In genomic region chr19:38818766-38819426, GRCm38 (mm10) we compare ENCODE assay signal across 8 mouse cellular contexts. TPM values are rescaled to one million over a fixed set of nuclear protein-coding genes. Genes with fewer than 3 reads are reported as not detected.
DNase-seq lines count a peak whose midpoint lies in the region; ATAC-seq and TF ChIP-seq lines count a peak whose summit lies in the region.

Noc3l (minus strand) TSS chr19:38819237.

- H3K36me3 ChIP-seq in heart, embryonic 10.5 days = peaks cover 25% of the 10 kb centered on the region
- H3K36me3 ChIP-seq in kidney, embryonic 15.5 days = peaks cover 26% of the 10 kb centered on the region

- peak; percentile 97 for ATAC-seq in kidney, embryonic 15.5 days (replicated peaks; ENCODE audit: low FRiP score)
- ATAC-seq in monocyte, adult 5-6 weeks (replicated peaks; ENCODE audit: insufficient number of reproducible peaks, low FRiP score, low TSS enrichment, poor library complexity, severe bottlenecking) = peak; percentile 96

- H3K4me2 ChIP-seq in kidney, embryonic 15.5 days = peak within 1 kb of the TSS; percentile 79

- under 1% methylated on average over 38 of the region's 38 CpGs for WGBS in heart, embryonic 10.5 days
- under 1% methylated on average over 38 of the region's 38 CpGs for WGBS in kidney, embryonic 15.5 days

- DNase-seq in A20 (ENCODE audit: low read depth, low spot score) = peak; percentile 93
- peak; percentile 96 for DNase-seq in heart, embryonic 10.5 days (ENCODE audit: low spot score)
- DNase-seq in liver = peak; percentile 95
- DNase-seq in spleen, postnatal 4 days (ENCODE audit: low spot score in 2 of 2) = peak; percentile 96 to 99

- peaks cover 5% of the 10 kb centered on the region for H3K4me1 ChIP-seq in bone marrow macrophage, adult 2 months (ENCODE audit: control insufficient read depth, insufficient read depth, low read length)
- H3K4me1 ChIP-seq in embryonic fibroblast, embryonic 13.5 days (ENCODE audit: control insufficient read depth, insufficient read depth, low read length) = peaks cover 2% of the 10 kb centered on the region; the same call in 1 of the 2 replicates
- peaks cover 3% of the 10 kb centered on the region; the same call in 1 of the 2 replicates for H3K4me1 ChIP-seq in heart, embryonic 10.5 days
- peaks cover 15% of the 10 kb centered on the region for H3K4me1 ChIP-seq in kidney, embryonic 15.5 days

- H3K4me3 ChIP-seq in bone marrow macrophage, adult 2 months (ENCODE audit: insufficient read depth, low read length) = peak within 1 kb of the TSS; percentile 79
- H3K4me3 ChIP-seq in embryonic fibroblast, embryonic 13.5 days (ENCODE audit: insufficient read depth, low read length) = peak within 1 kb of the TSS; percentile 97
- H3K4me3 ChIP-seq in heart, embryonic 10.5 days = peak within 1 kb of the TSS; percentile 90
- H3K4me3 ChIP-seq in kidney, embryonic 15.5 days (replicated peaks) = peak within 1 kb of the TSS; percentile 89

- H3K27ac ChIP-seq in bone marrow macrophage, adult 2 months (ENCODE audit: insufficient read depth, low read depth, low read length) = peak within 1 kb of the TSS; percentile 14; the same call in 1 of the 2 replicates
- H3K27ac ChIP-seq in embryonic fibroblast, embryonic 13.5 days (ENCODE audit: insufficient read depth, low read length) = no peak within 1 kb of the TSS
- peak within 1 kb of the TSS; percentile 93 for H3K27ac ChIP-seq in heart, embryonic 10.5 days
- peak within 1 kb of the TSS; percentile 73 for H3K27ac ChIP-seq in kidney, embryonic 15.5 days

- TF ChIP-seq CTCF in bone marrow macrophage, adult 2 months (IDR thresholded peaks at IDR 0.05; ENCODE audit: low read depth, low read length) = peak; percentile 77
- peak; percentile 75 for TF ChIP-seq CTCF in embryonic fibroblast, embryonic 13.5 days (IDR thresholded peaks at IDR 0.05; ENCODE audit: borderline replicate concordance, insufficient read depth, low read length)

- no peak for TF ChIP-seq POLR2A in bone marrow macrophage, adult 2 months (IDR thresholded peaks at IDR 0.05; ENCODE audit: borderline replicate concordance, low read depth, low read length)
- TF ChIP-seq POLR2A in embryonic fibroblast, embryonic 13.5 days (IDR thresholded peaks at IDR 0.05; ENCODE audit: low read depth, low read length) = peak; percentile 81

- H3K9ac ChIP-seq in kidney, embryonic 15.5 days = peak within 1 kb of the TSS; percentile 72

- H3K27me3 ChIP-seq in heart, embryonic 10.5 days (ENCODE audit: insufficient read depth, poor library complexity, severe bottlenecking) = no peaks in the 10 kb centered on the region
- H3K27me3 ChIP-seq in kidney, embryonic 15.5 days = no peaks in the 10 kb centered on the region

- no peaks in the 10 kb centered on the region for H3K9me3 ChIP-seq in heart, embryonic 10.5 days
- no peaks in the 10 kb centered on the region for H3K9me3 ChIP-seq in kidney, embryonic 15.5 days (replicated peaks)

RNA-seq across cellular contexts. Expression of gene Noc3l, which starts in this region (rescaled TPM):
- polyA plus RNA-seq in bone marrow macrophage, adult 2 months (2012; ENCODE audit: insufficient read depth, insufficient read length, missing spikeins) = 5.9 and 7.2 TPM in 2 replicates
- polyA plus RNA-seq in embryonic fibroblast, embryonic 13.5 days (2011; ENCODE audit: insufficient read length, low read depth, missing spikeins) = 20.7 and 22.6 TPM in 2 replicates
- 6.8 and 7.8 TPM in 2 replicates for polyA plus RNA-seq in heart, embryonic 10.5 days (2016; fragmentation: Nextera tagmentation; extraction: Ambion mirVana)
- 8.0 and 8.2 TPM in 2 replicates for polyA plus RNA-seq in kidney, embryonic 15.5 days (2015; fragmentation: Nextera tagmentation; extraction: Ambion mirVana)
- 13.9 to 21.6 TPM (median 15.4 TPM) in 3 replicates for total RNA-seq in monocyte, adult 5-6 weeks (2017)
